Mouse (Mus musculus): ENCODE measurements around the gene Speg.

DNA sequence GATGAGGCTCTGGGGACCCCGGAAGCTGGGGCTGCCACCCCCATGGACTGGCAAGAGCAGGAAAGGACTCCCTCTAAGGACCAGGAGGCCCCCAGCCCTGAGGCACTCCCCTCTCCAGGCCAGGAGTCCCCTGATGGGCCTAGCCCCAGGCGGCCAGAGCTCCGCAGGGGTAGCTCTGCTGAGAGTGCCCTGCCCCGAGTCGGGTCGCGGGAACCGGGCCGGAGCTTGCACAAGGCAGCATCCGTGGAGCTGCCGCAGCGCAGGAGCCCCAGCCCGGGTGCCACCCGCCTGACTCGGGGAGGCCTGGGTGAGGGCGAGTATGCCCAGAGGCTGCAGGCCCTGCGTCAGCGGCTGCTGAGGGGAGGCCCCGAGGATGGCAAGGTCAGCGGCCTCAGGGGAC is 46.7 kb downstream of the Speg start:
- TF ChIP-seq CTCF (IDR thresholded peaks at IDR 0.05; ENCODE audit: insufficient read depth, low read length): no peak
- no peak for TF ChIP-seq POLR2A (IDR thresholded peaks at IDR 0.05; ENCODE audit: borderline replicate concordance, extremely low read depth, low read depth, low read length)
